Mouse (Mus musculus) liver, embryonic 16.5 days (tissue): ENCODE results near the gene Pmepa1. TPM values are rescaled to one million over a fixed set of nuclear protein-coding genes. Genes with fewer than 3 reads are reported as not detected.
A peak's percentile ranks its signal among the peaks of the same experiment; 100 is the strongest.

Source experiments
- ATAC-seq: fragments of 200-750 bp; cut with Nextera tagmentation; 2 replicates; pipeline ENCODE4 v1.8.0; 2017; ENCODE audit warnings: low read depth, mild to moderate bottlenecking, moderate number of reproducible peaks, moderate library complexity
- H3K27ac ChIP-seq: fragments of 300-500 bp; sonication (generic); 2 replicates; pipeline ENCODE4 v1.5.1; 2014; ENCODE audit warnings: mild to moderate bottlenecking, low read length
- H3K27me3 ChIP-seq: fragments of 300-500 bp; sonication (generic); 2 replicates; pipeline ENCODE4 v1.6.1; 2014; ENCODE audit warnings: low read depth, low read length, mixed read lengths; ENCODE audit not compliant: control insufficient read depth, insufficient read depth
- H3K36me3 ChIP-seq: fragments of 300-500 bp; sonication (generic); 2 replicates; pipeline ENCODE4 v1.6.1; 2014; ENCODE audit warnings: mild to moderate bottlenecking; ENCODE audit not compliant: control insufficient read depth, insufficient read depth
- H3K4me1 ChIP-seq: fragments of 300-500 bp; sonication (generic); 2 replicates; pipeline ENCODE4 v1.6.1; 2014; ENCODE audit warnings: low read depth, low read length, mixed read lengths; ENCODE audit not compliant: control insufficient read depth
- H3K4me2 ChIP-seq: fragments of 300-500 bp; sonication (generic); 2 replicates; pipeline ENCODE4 v1.6.1; 2014; ENCODE audit warnings: low read depth, low read length, mixed read lengths
- H3K4me3 ChIP-seq: fragments of 300-500 bp; sonication (generic); 2 replicates; pipeline ENCODE4 v1.5.1; 2014; ENCODE audit warnings: low read depth, mild to moderate bottlenecking, low read length
- H3K9ac ChIP-seq: fragments of 300-500 bp; sonication (generic); 2 replicates; pipeline ENCODE4 v1.6.1; 2014; ENCODE audit warnings: low read depth, low read length
- H3K9me3 ChIP-seq: fragments of 300-500 bp; sonication (generic); replicated peaks from 2 replicates; pipeline ENCODE4 v1.6.1; 2016; ENCODE audit warnings: low read length; ENCODE audit not compliant: control insufficient read depth
- WGBS: fragments of 180-500 bp; shearing (Covaris S2); extraction: QIAGEN DNeasy Blood & Tissue Kit; methylation state at CpG from one replicate; pipeline ENCODE4 v1.1.7; 2014; ENCODE audit not compliant: insufficient replicate concordance; 5-methylcytosine and 5-hydroxymethylcytosine counted together
- polyA plus RNA-seq: library from polyadenylated mRNA; unstranded; fragments of >200 nt; fragmentation: Nextera tagmentation; extraction: Ambion mirVana; gene quantifications from 2 replicates; pipeline ENCODE4 v1.2.1, GENCODE M21; 2015

Gene Pmepa1
- polyA plus RNA-seq, 1 experiment from 2014 or later, result 0.14 TPM

DNA sequence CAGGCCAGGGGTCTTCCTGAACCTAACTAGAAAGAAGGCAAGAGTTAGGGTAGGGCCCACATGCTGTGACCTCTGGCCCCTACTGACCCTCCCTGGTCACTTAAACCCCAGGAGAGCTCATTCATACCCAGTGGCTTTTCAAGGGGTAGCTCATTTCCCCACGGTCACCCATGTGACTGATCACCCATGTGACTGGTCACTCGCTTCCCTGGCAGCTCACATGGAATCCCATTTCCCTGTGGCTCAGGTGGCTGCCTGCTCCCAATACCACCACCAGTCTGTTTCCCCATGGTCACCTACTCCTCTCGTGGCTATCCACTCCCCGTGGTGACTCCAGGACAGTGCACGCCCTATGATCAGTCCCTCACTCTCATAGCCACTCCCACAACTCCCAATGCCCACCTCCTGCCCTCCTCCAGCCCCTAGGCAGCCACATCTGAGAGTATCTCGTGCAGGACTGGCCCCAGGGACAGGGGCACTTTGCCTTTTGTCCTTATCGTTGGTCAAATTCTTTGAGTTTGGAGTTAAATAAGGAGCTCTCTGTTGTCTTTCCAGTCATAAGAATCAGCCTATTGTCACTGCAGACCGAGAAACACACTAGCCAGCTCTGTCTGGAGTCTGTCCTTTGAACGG is 17.8 kb downstream of the Pmepa1 start:
- H3K27me3 ChIP-seq, result no peaks in the 10 kb centered on the region
- no peak overlapping the region for H3K27ac ChIP-seq
- H3K4me3 ChIP-seq, result no peak overlapping the region
- WGBS, result 39% methylated on average over 9 of the region's 9 CpGs
- H3K9me3 ChIP-seq, result no peaks in the 10 kb centered on the region
- H3K9ac ChIP-seq, result no peak overlapping the region
- no peaks in the 10 kb centered on the region for H3K36me3 ChIP-seq
- H3K4me2 ChIP-seq, result no peak overlapping the region
- no peak for ATAC-seq
- H3K4me1 ChIP-seq, result no peaks in the 10 kb centered on the region

DNA sequence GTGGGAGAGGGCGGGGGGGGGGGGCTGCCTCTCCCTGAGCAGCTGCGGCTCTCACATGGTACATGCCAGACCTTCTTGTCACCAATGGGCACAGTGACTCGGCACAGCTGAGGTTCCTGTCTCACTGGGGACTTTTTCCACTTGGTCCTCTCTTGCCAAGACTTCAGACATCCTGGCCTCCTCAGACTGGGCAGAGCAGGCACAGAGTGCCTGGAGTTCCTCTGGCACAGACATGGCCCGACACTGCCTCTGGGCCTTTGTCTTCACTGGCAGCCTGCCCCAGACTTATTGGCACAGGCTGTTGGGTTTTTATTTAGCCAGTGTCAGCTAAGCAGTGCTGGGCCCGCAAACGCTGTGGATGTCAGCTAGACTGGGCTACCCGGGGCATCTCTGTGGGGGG is 18.7 kb downstream of the Pmepa1 start:
- Histone ChIP-seq H3K4me1 (no peaks in the 10 kb centered on the region), H3K4me2 (no peak overlapping the region), H3K9me3 (no peaks in the 10 kb centered on the region), H3K27ac (no peak overlapping the region), H3K36me3 (no peaks in the 10 kb centered on the region), H3K4me3 (no peak overlapping the region), H3K27me3 (no peaks in the 10 kb centered on the region), H3K9ac (no peak overlapping the region)
- no peak for ATAC-seq
- 53% methylated on average over 7 of the region's 7 CpGs for WGBS

DNA sequence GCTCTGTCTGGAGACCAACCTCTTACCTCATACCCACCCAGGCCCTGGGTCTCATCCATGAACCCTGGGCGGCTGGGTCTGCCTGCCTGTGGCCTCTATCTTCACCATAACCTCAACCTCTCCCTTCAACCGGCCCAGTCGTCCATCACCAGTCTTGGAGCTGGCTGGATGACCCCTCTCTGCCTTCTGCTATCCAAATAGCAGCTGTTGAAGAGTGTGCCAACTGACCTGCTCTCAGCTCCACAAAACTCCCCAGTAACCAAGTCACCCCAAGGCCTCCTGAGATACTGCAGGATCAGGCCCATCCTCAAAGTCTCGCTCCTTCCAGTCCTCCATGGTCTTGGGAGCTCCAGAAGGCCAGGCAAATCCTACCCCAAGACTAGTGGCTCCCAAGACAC is 19.8 kb downstream of the Pmepa1 start:
- no peaks in the 10 kb centered on the region for H3K27me3 ChIP-seq
- H3K4me3 ChIP-seq, result no peak overlapping the region
- no peaks in the 10 kb centered on the region for H3K9me3 ChIP-seq
- no peak overlapping the region for H3K27ac ChIP-seq
- no peak overlapping the region for H3K4me2 ChIP-seq
- ATAC-seq, result no peak
- H3K36me3 ChIP-seq, result no peaks in the 10 kb centered on the region
- WGBS, result 55% methylated on average over 4 of the region's 4 CpGs
- H3K4me1 ChIP-seq, result no peaks in the 10 kb centered on the region
- H3K9ac ChIP-seq, result no peak overlapping the region

DNA sequence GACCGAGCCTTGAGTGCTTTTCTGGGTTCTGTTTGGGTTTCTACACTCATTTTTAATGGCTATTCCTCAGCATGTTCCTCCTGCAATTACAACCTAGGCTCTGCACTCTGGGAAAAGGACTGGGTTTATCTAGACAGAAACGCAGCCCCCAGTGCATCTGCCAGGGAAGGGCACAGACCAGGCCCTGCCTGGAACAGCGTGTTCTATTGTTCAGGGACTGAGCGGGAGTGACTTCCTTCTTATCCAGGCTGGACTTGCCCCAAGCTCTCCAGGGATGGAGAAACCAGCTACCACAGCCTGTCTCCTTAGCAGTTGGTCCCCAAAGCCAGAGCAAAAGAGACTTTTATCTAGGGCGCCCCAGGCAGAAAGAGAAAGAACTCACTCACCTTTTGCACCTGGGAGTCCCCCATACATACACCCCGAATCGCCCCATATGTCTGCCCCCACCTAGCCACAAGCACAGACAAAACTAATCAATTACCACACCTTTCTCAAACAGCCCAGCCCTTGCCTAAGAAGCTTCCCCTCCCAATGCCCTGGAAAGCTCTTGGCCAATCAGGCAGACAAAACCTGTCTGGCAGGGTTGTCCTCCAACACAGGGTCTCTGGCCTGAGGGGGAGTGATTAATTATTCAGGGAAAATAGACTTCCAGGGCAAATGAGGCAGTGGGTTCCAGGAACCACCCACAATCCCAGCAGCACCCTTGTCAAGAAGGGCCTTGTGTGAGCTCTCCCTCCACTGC is 20.4 kb downstream of the Pmepa1 start:
- H3K4me2 ChIP-seq, result no peak overlapping the region
- 57% methylated on average over 7 of the region's 7 CpGs for WGBS
- no peak for ATAC-seq

DNA sequence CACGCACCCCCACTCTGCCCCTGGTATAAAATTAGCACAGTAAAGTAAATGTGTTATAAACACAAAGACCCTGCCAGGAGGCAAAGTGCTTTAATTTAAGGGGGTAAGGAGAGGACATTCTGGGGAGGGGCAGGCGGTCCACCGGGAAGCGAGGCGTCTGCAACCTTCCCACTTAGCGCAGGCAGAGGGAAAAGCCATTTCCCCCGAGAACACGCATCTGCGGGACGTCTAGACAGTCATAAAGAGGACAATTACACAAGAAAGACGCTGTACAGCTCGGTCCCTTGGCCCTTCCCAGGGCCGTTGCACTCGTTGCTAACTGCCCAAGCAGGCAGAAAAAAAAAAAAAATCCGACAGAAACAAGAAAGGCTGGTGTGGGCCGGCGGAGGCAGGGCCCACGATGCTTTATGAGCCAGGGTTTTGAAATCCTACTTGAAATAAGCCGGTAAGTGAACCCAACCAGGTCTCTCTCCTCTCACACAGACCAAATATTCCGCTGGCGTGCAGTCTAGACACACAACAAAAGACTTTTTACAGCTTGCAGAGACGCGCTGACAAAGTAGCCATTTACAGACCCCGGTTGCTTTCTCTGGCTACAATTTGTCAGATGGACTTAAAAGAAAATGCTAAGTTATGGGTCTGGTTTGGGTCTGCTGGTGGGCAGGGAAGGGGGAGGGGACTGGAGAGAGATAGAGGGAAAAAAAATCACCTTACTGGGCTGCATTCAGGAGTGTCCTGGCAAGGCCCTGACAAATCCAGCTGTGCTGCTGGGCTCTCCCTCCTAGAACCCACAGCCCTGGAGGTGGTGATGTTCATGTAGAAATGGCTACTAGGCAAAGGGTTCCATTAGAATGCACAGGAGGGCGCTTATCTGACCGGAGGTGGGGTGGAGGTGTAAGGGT is 22.3 kb downstream of the Pmepa1 start:
- Histone ChIP-seq H3K27ac (no peak overlapping the region), H3K9ac (no peak overlapping the region), H3K4me2 (no peak overlapping the region), H3K27me3 (no peaks in the 10 kb centered on the region), H3K4me3 (no peak overlapping the region), H3K36me3 (no peaks in the 10 kb centered on the region), H3K9me3 (no peaks in the 10 kb centered on the region), H3K4me1 (no peaks in the 10 kb centered on the region)
- ATAC-seq, result no peak
- 58% methylated on average over 26 of the region's 26 CpGs for WGBS

More for the DNA sequence above, 20.4 kb downstream of the Pmepa1 start:
- H3K9ac ChIP-seq, result no peak overlapping the region
- H3K27ac ChIP-seq, result no peak overlapping the region
- H3K4me3 ChIP-seq, result no peak overlapping the region
- no peaks in the 10 kb centered on the region for H3K9me3 ChIP-seq
- H3K36me3 ChIP-seq, result no peaks in the 10 kb centered on the region
- H3K27me3 ChIP-seq, result no peaks in the 10 kb centered on the region
- H3K4me1 ChIP-seq, result no peaks in the 10 kb centered on the region

DNA sequence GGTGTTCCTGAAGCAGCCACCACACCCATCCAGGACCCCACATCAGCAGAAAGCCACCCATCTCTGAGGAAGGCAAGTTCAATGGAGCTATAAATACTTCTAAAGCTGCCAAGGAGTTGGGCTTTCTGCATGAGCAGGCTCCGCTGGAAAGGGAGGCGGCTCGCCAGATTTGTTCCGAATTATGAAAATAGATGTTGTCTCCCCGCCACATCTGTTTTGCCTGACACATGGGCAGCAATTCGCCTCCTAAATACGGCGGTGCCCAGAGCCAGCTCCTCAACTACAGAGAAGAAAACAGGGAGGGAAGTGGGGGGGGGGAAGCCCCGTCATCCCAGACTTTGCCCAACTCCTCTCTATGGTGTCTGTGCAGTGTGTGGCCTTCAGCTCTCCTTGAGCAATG is 24.7 kb downstream of the Pmepa1 start:
- Histone ChIP-seq H3K27ac (no peak overlapping the region), H3K36me3 (no peaks in the 10 kb centered on the region), H3K4me3 (no peak overlapping the region), H3K27me3 (no peaks in the 10 kb centered on the region), H3K9me3 (no peaks in the 10 kb centered on the region), H3K9ac (no peak overlapping the region), H3K4me2 (no peak overlapping the region), H3K4me1 (no peaks in the 10 kb centered on the region)
- ATAC-seq, result no peak
- WGBS, result 61% methylated on average over 9 of the region's 9 CpGs

DNA sequence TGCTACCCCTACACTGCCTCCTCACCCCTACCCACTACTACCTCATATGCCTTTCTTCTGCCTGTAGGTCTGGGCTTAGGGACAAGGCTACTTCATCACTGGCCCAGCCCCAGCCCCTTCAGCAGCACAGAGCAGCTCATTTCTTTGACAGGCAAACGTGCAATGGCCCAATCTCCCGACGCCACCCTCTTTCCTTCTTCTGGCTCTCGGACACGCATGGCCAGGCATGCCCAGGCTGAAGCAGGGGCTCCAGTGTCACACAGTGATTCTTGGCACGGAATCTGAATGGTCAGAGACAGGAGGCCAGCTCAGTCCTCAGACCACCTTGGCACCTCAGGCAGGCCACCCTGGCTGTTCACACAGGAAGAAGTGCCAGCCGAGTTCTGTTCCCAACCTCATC is 25.2 kb downstream of the Pmepa1 start:
- Histone ChIP-seq H3K4me2 (no peak overlapping the region), H3K9ac (no peak overlapping the region), H3K27me3 (no peaks in the 10 kb centered on the region), H3K4me3 (no peak overlapping the region), H3K27ac (no peak overlapping the region), H3K9me3 (no peaks in the 10 kb centered on the region), H3K36me3 (no peaks in the 10 kb centered on the region), H3K4me1 (no peaks in the 10 kb centered on the region)
- ATAC-seq, result no peak
- 51% methylated on average over 7 of the region's 7 CpGs for WGBS

DNA sequence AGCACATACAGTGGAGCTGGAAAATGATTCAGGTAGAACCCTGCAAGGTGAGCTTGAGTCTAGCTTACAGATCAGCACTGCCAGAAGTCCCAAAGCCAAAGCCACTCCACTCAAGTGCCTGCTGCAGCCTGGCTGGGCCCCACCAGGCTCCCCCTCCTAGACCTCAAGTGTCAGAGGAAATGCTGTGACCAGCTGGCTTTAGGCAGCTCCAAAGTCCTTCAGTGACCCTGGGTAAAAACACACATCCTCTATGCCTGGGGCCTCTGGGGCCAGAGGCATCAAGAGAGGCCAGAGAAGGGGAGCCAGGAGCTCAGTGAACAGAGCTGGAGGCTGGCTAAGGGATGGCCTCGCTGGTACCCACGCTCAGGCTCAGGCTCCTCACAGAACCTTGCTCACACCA is 25.9 kb downstream of the Pmepa1 start:
- no peaks in the 10 kb centered on the region for H3K4me1 ChIP-seq
- 17% methylated on average over 2 of the region's 2 CpGs for WGBS
- H3K27ac ChIP-seq, result no peak overlapping the region
- H3K4me3 ChIP-seq, result no peak overlapping the region
- no peak overlapping the region for H3K4me2 ChIP-seq
- H3K9ac ChIP-seq, result no peak overlapping the region
- no peaks in the 10 kb centered on the region for H3K9me3 ChIP-seq
- H3K36me3 ChIP-seq, result no peaks in the 10 kb centered on the region
- 0 out of 2 replicates have a peak, but pooled peaks have one; percentile 7 for ATAC-seq
- H3K27me3 ChIP-seq, result no peaks in the 10 kb centered on the region

DNA sequence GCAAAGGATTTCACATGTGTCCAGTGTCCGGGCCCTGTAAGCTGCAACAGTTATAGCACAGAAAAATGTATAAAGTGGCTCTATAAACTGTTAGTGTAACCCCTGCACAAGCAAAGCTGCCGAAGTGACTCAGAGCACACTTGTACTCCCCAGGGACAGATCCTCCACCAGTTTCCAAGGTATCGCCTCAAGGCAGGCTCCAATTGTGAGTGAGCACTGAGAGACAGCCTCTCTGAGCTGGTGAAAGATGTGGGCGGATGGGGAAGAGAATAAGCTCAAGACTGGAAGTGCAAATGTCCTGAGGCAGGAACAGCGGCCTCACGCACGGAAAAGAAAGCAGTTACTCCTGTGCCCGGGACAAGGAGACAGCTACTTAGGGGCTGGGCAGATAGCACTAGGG is 26.4 kb downstream of the Pmepa1 start:
- no peak overlapping the region for H3K4me2 ChIP-seq
- H3K4me3 ChIP-seq, result no peak overlapping the region
- no peaks in the 10 kb centered on the region for H3K36me3 ChIP-seq
- H3K27me3 ChIP-seq, result no peaks in the 10 kb centered on the region
- WGBS, result 69% methylated on average over 8 of the region's 8 CpGs
- H3K9ac ChIP-seq, result no peak overlapping the region
- no peaks in the 10 kb centered on the region for H3K4me1 ChIP-seq
- no peaks in the 10 kb centered on the region for H3K9me3 ChIP-seq
- no peak for ATAC-seq
- H3K27ac ChIP-seq, result no peak overlapping the region
